Mouse (Mus musculus) v-Abl transformed pro-B cells (cell line): ENCODE results near the gene 9230112D13Rik.

Experiments
- in situ Hi-C, 2 experiments: fragments of 400-800 bp; cut with MboI; formaldehyde crosslinking; loops; one replicate each; pipeline ENCODE4 v1.15.1; 2025; ENCODE audit not compliant: unreplicated experiment in 2 of 2

Gene 9230112D13Rik

GRCm38 (mm10) chr14:34522701-34523100 lies at the start of gene 9230112D13Rik:
Gene 9230112D13Rik, minus strand, starts transcription at chr14:34522801.
- in situ Hi-C loops, result no loop called here

- in situ Hi-C loops, result loop anchor here (5.0 to 25.0 kb wide), 4 partner anchors 299 to 1259 kb away; no protein-coding TSS in a partner anchor
Measured at GRCm38 (mm10) chr14:34571610-34572387, 49.2 kb upstream of the 9230112D13Rik start.

- in situ Hi-C loops, result loop anchor here (5.0 to 25.0 kb wide), 4 partner anchors 299 to 1259 kb away; no protein-coding TSS in a partner anchor
Measured at GRCm38 (mm10) chr14:34570903-34571302, 48.3 kb upstream of the 9230112D13Rik start.

- in situ Hi-C loops, result loop anchor here (5.0 to 25.0 kb wide), 4 partner anchors 298 to 1258 kb away; no protein-coding TSS in a partner anchor
Measured at GRCm38 (mm10) chr14:34570294-34570693, 47.7 kb upstream of the 9230112D13Rik start.

GRCm38 (mm10) chr14:34569534-34570194 lies 47.1 kb upstream of the 9230112D13Rik start:
- in situ Hi-C loops, result loop anchor here (5.0 to 25.0 kb wide), 5 partner anchors 167 to 1257 kb away; no protein-coding TSS in a partner anchor

- in situ Hi-C loops, result loop anchor here (5.0 to 25.0 kb wide), 3 partner anchors 166 to 1256 kb away; no protein-coding TSS in a partner anchor
Measured at GRCm38 (mm10) chr14:34568626-34569025, 46.0 kb upstream of the 9230112D13Rik start.

GRCm38 (mm10) chr14:34567697-34568096 lies 45.1 kb upstream of the 9230112D13Rik start:
- in situ Hi-C loops, result loop anchor here (5.0 to 25.0 kb wide), 3 partner anchors 165 to 1255 kb away; no protein-coding TSS in a partner anchor

- in situ Hi-C loops, result loop anchor here (5.0 to 25.0 kb wide), 3 partner anchors 164 to 1254 kb away; no protein-coding TSS in a partner anchor
Measured at GRCm38 (mm10) chr14:34566530-34566929, 43.9 kb upstream of the 9230112D13Rik start.

- in situ Hi-C loops, result loop anchor here (5.0 to 25.0 kb wide), 3 partner anchors 163 to 1253 kb away; no protein-coding TSS in a partner anchor
Measured at GRCm38 (mm10) chr14:34565711-34566110, 43.1 kb upstream of the 9230112D13Rik start.

- in situ Hi-C loops, result loop anchor here (5.0 to 25.0 kb wide), 3 partner anchors 162 to 1252 kb away; no protein-coding TSS in a partner anchor
Measured at GRCm38 (mm10) chr14:34564646-34565045, 42.0 kb upstream of the 9230112D13Rik start.

- in situ Hi-C loops, result loop anchor here in 1 of 2 experiments (25.0 kb wide), 2 partner anchors 875 to 1250 kb away; no protein-coding TSS in a partner anchor
Measured at GRCm38 (mm10) chr14:34562393-34562792, 39.8 kb upstream of the 9230112D13Rik start.

- in situ Hi-C loops, result loop anchor here in 1 of 2 experiments (25.0 kb wide), 2 partner anchors 874 to 1249 kb away; no protein-coding TSS in a partner anchor
Measured at GRCm38 (mm10) chr14:34561647-34562046, 39.0 kb upstream of the 9230112D13Rik start.

GRCm38 (mm10) chr14:34558947-34559346 lies 36.3 kb upstream of the 9230112D13Rik start:
- in situ Hi-C loops, result loop anchor here in 1 of 2 experiments (10.0 to 25.0 kb wide), 3 partner anchors 134 to 1247 kb away; no protein-coding TSS in a partner anchor

- in situ Hi-C loops, result loop anchor here in 1 of 2 experiments (10.0 to 25.0 kb wide), 3 partner anchors 130 to 1243 kb away; no protein-coding TSS in a partner anchor
Measured at GRCm38 (mm10) chr14:34555211-34555610, 32.6 kb upstream of the 9230112D13Rik start.

- in situ Hi-C loops, result loop anchor here in 1 of 2 experiments (10.0 to 25.0 kb wide), 3 partner anchors 129 to 1242 kb away; no protein-coding TSS in a partner anchor
Measured at GRCm38 (mm10) chr14:34554047-34554446, 31.4 kb upstream of the 9230112D13Rik start.

- in situ Hi-C loops, result loop anchor here in 1 of 2 experiments (10.0 to 25.0 kb wide), 3 partner anchors 129 to 1241 kb away; no protein-coding TSS in a partner anchor
Measured at GRCm38 (mm10) chr14:34553470-34553869, 30.9 kb upstream of the 9230112D13Rik start.

- in situ Hi-C loops, result loop anchor here in 1 of 2 experiments (10.0 to 25.0 kb wide), 3 partner anchors 127 to 1240 kb away; no protein-coding TSS in a partner anchor
Measured at GRCm38 (mm10) chr14:34552226-34552625, 29.6 kb upstream of the 9230112D13Rik start.

GRCm38 (mm10) chr14:34549004-34549671 lies 26.5 kb upstream of the 9230112D13Rik start:
- in situ Hi-C loops, result loop anchor here (5.0 kb wide), 2 partner anchors 37 to 92 kb away; no protein-coding TSS in a partner anchor

- in situ Hi-C loops, result loop anchor here (5.0 kb wide), 2 partner anchors 36 to 91 kb away; no protein-coding TSS in a partner anchor
Measured at GRCm38 (mm10) chr14:34548391-34549001, 25.9 kb upstream of the 9230112D13Rik start.
